Mouse (Mus musculus) forebrain, embryonic 12.5 days (tissue): Measurements from ENCODE around the gene C1qb. TPM values are rescaled to one million over a fixed set of nuclear protein-coding genes. Genes with fewer than 3 reads are reported as not detected.

ENCODE experiments used
- polyA plus RNA-seq: library from polyadenylated mRNA; unstranded; fragments of >200 nt; fragmentation: Nextera tagmentation; extraction: Ambion mirVana; gene quantifications from 2 replicates; pipeline ENCODE4 v1.2.1, GENCODE M21; 2016

Gene C1qb
- polyA plus RNA-seq, 1 experiment from 2014 or later = 18.8 TPM

Other genes starting within 250 kb of the C1qb start
- 20.3 and 30.2 TPM in 2 replicates for gene Ephb2, start 50.2 kb downstream of the C1qb start, polyA plus RNA-seq
- gene C1qc, start 6.9 kb upstream of the C1qb start, polyA plus RNA-seq = 9.5 and 10.2 TPM in 2 replicates
- 10.0 and 12.0 TPM in 2 replicates for gene C1qa, start 12.6 kb upstream of the C1qb start, polyA plus RNA-seq
- 1.3 and 1.8 TPM in 2 replicates for gene Epha8, start 70.6 kb upstream of the C1qb start, polyA plus RNA-seq
- gene Zbtb40, start 162.6 kb upstream of the C1qb start, polyA plus RNA-seq = 6.6 and 8.3 TPM in 2 replicates